Mouse (Mus musculus): ENCODE results near the gene Olfr92. TPM values are rescaled to one million over a fixed set of nuclear protein-coding genes. Genes with fewer than 3 reads are reported as not detected.

The Olfr92 gene
- total RNA-seq, 1 experiment from 2014 or later: 0.48 TPM

GRCm38 (mm10) chr17:37063686-37064495 is 56.0 kb downstream of the Olfr92 start:
- ATAC-seq (replicated peaks; ENCODE audit: insufficient number of reproducible peaks, low FRiP score, low TSS enrichment, poor library complexity, severe bottlenecking): no peak

DNA sequence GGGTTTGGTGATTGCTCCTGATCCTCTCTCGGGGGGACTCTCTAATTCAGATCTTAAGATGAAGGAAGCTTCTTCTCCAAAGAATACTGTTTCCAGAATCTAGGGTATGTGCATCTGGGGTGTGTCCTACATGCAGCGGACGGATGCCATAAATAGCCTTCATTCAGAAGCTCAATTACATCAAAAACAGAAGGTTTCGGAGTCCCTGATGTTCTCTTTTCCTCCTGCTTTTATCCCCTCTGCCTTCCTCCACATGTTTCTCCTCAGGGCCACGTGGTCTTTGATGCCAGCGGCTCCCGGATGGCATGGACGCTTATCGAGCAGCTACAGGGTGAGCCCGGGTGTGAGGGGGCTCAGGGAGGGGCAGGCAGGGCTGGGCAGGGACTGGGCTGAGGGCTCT is 56.8 kb downstream of the Olfr92 start:
- ATAC-seq (replicated peaks; ENCODE audit: insufficient number of reproducible peaks, low FRiP score, low TSS enrichment, poor library complexity, severe bottlenecking): no peak

DNA sequence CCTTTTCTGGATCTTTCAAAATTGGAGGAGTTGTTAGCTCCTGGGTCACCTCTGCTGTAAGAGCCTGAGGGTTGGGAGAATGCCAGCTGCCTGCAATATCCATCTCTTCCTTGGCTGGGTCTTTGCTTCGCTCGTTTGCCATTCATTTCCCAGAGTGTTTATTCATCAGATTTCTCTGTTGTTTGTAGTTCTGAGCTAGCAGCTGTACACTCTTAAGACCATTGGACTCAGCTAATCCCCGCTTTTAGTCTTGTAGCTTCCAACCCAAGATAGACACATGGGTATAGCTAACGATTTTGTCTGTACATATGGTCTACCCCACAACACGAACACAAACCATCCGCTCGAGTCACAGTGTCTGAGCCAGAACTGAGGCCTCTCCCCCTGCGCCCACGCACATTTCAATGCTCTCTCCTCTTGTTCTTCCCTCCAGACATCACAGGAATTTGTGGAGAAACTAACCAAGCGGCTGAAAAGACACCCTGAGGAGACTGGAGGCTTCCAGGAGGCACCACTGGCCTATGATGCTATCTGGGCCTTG is 57.7 kb downstream of the Olfr92 start:
- no peak for ATAC-seq (replicated peaks; ENCODE audit: insufficient number of reproducible peaks, low FRiP score, low TSS enrichment, poor library complexity, severe bottlenecking)

GRCm38 (mm10) chr17:37061435-37061834 is 58.5 kb downstream of the Olfr92 start:
- no peak for ATAC-seq (replicated peaks; ENCODE audit: insufficient number of reproducible peaks, low FRiP score, low TSS enrichment, poor library complexity, severe bottlenecking)

Other genes starting within 250 kb of the Olfr92 start
- gene Trim40, start 230.0 kb downstream of the Olfr92 start, total RNA-seq (2017): not detected in 3 replicates
- not detected in 3 replicates for gene Trim31, start 222.0 kb downstream of the Olfr92 start, total RNA-seq (2017)
- 2.6 TPM in 1 of 3 replicates, not detected in the others for gene Rnf39, start 177.2 kb downstream of the Olfr92 start, total RNA-seq (2017)
- gene Ppp1r11, start 168.3 kb downstream of the Olfr92 start, total RNA-seq (2017): 41.5 to 96.1 TPM (median 79.2 TPM) in 3 replicates
- gene Znrd1, start 161.5 kb downstream of the Olfr92 start, total RNA-seq (2017): 28.2 to 45.0 TPM (median 30.5 TPM) in 3 replicates
- 1.1 to 4.4 TPM (median 3.4 TPM) in 3 replicates for gene Znrd1as, start 161.5 kb downstream of the Olfr92 start, total RNA-seq (2017)
- not detected in 3 replicates for gene 2410137M14Rik, start 138.9 kb downstream of the Olfr92 start, total RNA-seq (2017)
- gene H2-M5, start 130.6 kb downstream of the Olfr92 start, total RNA-seq (2017): not detected in 3 replicates
- 0.64 to 3.4 TPM in 2 of 3 replicates, not detected in the other for gene Zfp57, start 118.9 kb downstream of the Olfr92 start, total RNA-seq (2017)
- not detected in 3 replicates for gene Mog, start 96.7 kb downstream of the Olfr92 start, total RNA-seq (2017)
- gene Gabbr1, start 74.1 kb downstream of the Olfr92 start, total RNA-seq (2017): 20.1 to 24.2 TPM (median 24.1 TPM) in 3 replicates
- not detected in 3 replicates for gene Olfr90, start 31.6 kb downstream of the Olfr92 start, total RNA-seq (2017)
- not detected in 3 replicates for gene Olfr91, start 21.8 kb downstream of the Olfr92 start, total RNA-seq (2017)
- not detected in 3 replicates for gene Olfr93, start 41.4 kb upstream of the Olfr92 start, total RNA-seq (2017)
- not detected in 3 replicates for gene Ubd, start 73.8 kb upstream of the Olfr92 start, total RNA-seq (2017)
- not detected in 3 replicates for gene Olfr94, start 80.9 kb upstream of the Olfr92 start, total RNA-seq (2017)
- not detected in 3 replicates for gene Olfr95, start 93.0 kb upstream of the Olfr92 start, total RNA-seq (2017)
- gene Olfr96, start 100.1 kb upstream of the Olfr92 start, total RNA-seq (2017): not detected in 3 replicates
- not detected in 3 replicates for gene Olfr97, start 117.2 kb upstream of the Olfr92 start, total RNA-seq (2017)
- not detected in 3 replicates for gene Olfr98, start 143.7 kb upstream of the Olfr92 start, total RNA-seq (2017)
- gene H2-M3, start 150.1 kb upstream of the Olfr92 start, total RNA-seq (2017): 78.7 to 86.4 TPM (median 79.2 TPM) in 3 replicates
- gene Olfr99, start 163.4 kb upstream of the Olfr92 start, total RNA-seq (2017): not detected in 3 replicates
- not detected in 3 replicates for gene Olfr101, start 184.2 kb upstream of the Olfr92 start, total RNA-seq (2017)
- not detected in 3 replicates for gene Olfr102, start 197.0 kb upstream of the Olfr92 start, total RNA-seq (2017)
- gene Olfr103, start 219.6 kb upstream of the Olfr92 start, total RNA-seq (2017): not detected in 3 replicates
- gene Olfr104-ps, start 239.5 kb upstream of the Olfr92 start, total RNA-seq (2017): not detected in 3 replicates